Mouse (Mus musculus): ENCODE results near the gene Rac2. TPM values are rescaled to one million over a fixed set of nuclear protein-coding genes. Genes with fewer than 3 reads are reported as not detected.
A peak's percentile ranks its signal among the peaks of the same experiment; 100 is the strongest.

The Rac2 gene
- total RNA-seq, 2 experiments from 2014 or later: 1.4 to 1.7 TPM

- no peak overlapping the region for H3K27ac ChIP-seq
- intact Hi-C loops (cut with DNase I): no loop called here
- TF ChIP-seq CTCF (IDR thresholded peaks at IDR 0.05): no peak
- no peak overlapping the region for H3K4me3 ChIP-seq
- no peak for DNase-seq
Measured at GRCm38 (mm10) chr15:78535723-78536421, 36.7 kb downstream of the Rac2 start.

GRCm38 (mm10) chr15:78533346-78533835 is 39.2 kb downstream of the Rac2 start:
- Histone ChIP-seq H3K27ac (no peak overlapping the region), H3K4me3 (no peak overlapping the region)
- TF ChIP-seq CTCF (IDR thresholded peaks at IDR 0.05): no peak
- intact Hi-C loops (cut with DNase I): no loop called here
- DNase-seq: no peak

- intact Hi-C loops (cut with DNase I): loop anchor here (1.0 kb wide), 2 partner anchors 18 to 85 kb away; no protein-coding TSS in a partner anchor
- TF ChIP-seq CTCF (IDR thresholded peaks at IDR 0.05): no peak
Measured at GRCm38 (mm10) chr15:78532566-78533345, 39.8 kb downstream of the Rac2 start.

GRCm38 (mm10) chr15:78531901-78532469 is 40.6 kb downstream of the Rac2 start:
- H3K4me3 ChIP-seq: peak overlapping the region; percentile 60
- intact Hi-C loops (cut with DNase I): loop anchor here (1.0 kb wide), 2 partner anchors 18 to 85 kb away; no protein-coding TSS in a partner anchor
- peak; percentile 77 for TF ChIP-seq CTCF (IDR thresholded peaks at IDR 0.05)
- H3K27ac ChIP-seq: peak overlapping the region; percentile 92
- peak; percentile 96 for DNase-seq

More at GRCm38 (mm10) chr15:78532566-78533345, 39.8 kb downstream of the Rac2 start:
- Histone ChIP-seq H3K27ac (no peak overlapping the region), H3K4me3 (no peak overlapping the region)
- no peak for DNase-seq

GRCm38 (mm10) chr15:78531451-78531720 is 41.2 kb downstream of the Rac2 start:
- Histone ChIP-seq H3K4me3 (peak overlapping the region; percentile 60), H3K27ac (peak overlapping the region; percentile 92)
- no peak for DNase-seq
- intact Hi-C loops (cut with DNase I): no loop called here
- TF ChIP-seq CTCF (IDR thresholded peaks at IDR 0.05): no peak

GRCm38 (mm10) chr15:78530671-78531450 is 41.7 kb downstream of the Rac2 start, which contains the start of gene C1qtnf6:
TSS of gene C1qtnf6 (minus strand) at chr15:78531416.
- H3K27ac ChIP-seq: peak within 1 kb of the TSS; percentile 92
- DNase-seq: peak; percentile 84
- intact Hi-C loops (cut with DNase I): no loop called here
- peak within 1 kb of the TSS; percentile 74 for H3K4me3 ChIP-seq
- no peak for TF ChIP-seq CTCF (IDR thresholded peaks at IDR 0.05)

- DNase-seq: no peak
- Histone ChIP-seq H3K4me3 (peak overlapping the region; percentile 74), H3K27ac (peak overlapping the region; percentile 92)
- intact Hi-C loops (cut with DNase I): no loop called here
- no peak for TF ChIP-seq CTCF (IDR thresholded peaks at IDR 0.05)
Measured at GRCm38 (mm10) chr15:78530141-78530540, 42.4 kb downstream of the Rac2 start.

GRCm38 (mm10) chr15:78529428-78529990 is 43.1 kb downstream of the Rac2 start:
- peak; percentile 77 for DNase-seq
- peak overlapping the region; percentile 92 for H3K27ac ChIP-seq
- intact Hi-C loops (cut with DNase I): no loop called here
- no peak for TF ChIP-seq CTCF (IDR thresholded peaks at IDR 0.05)
- H3K4me3 ChIP-seq: peak overlapping the region; percentile 74

- Histone ChIP-seq H3K4me3 (peak overlapping the region; percentile 74), H3K27ac (peak overlapping the region; percentile 92)
- TF ChIP-seq CTCF (IDR thresholded peaks at IDR 0.05): no peak
- intact Hi-C loops (cut with DNase I): no loop called here
- DNase-seq: peak; percentile 42
Measured at GRCm38 (mm10) chr15:78528726-78529411, 43.7 kb downstream of the Rac2 start.

- TF ChIP-seq CTCF (IDR thresholded peaks at IDR 0.05): no peak
Measured at GRCm38 (mm10) chr15:78527973-78528372, 44.6 kb downstream of the Rac2 start.

GRCm38 (mm10) chr15:78524163-78524562 is 48.4 kb downstream of the Rac2 start:
- intact Hi-C loops (cut with DNase I): no loop called here
- H3K27ac ChIP-seq: no peak overlapping the region; the same call in 1 of the 2 replicates

More at GRCm38 (mm10) chr15:78527973-78528372, 44.6 kb downstream of the Rac2 start:
- H3K27ac ChIP-seq: peak overlapping the region; percentile 92
- peak; percentile 61 for DNase-seq
- H3K4me3 ChIP-seq: peak overlapping the region; percentile 74
- intact Hi-C loops (cut with DNase I): no loop called here

More at GRCm38 (mm10) chr15:78524163-78524562, 48.4 kb downstream of the Rac2 start:
- no peak overlapping the region for H3K4me3 ChIP-seq
- DNase-seq: no peak
- TF ChIP-seq CTCF (IDR thresholded peaks at IDR 0.05): no peak

Measured in gastrocnemius, adult 2 months (tissue).